Mouse (Mus musculus) hindbrain, embryonic 16.5 days (tissue): ENCODE measurements around the gene Cdkl4. TPM values are rescaled to one million over a fixed set of nuclear protein-coding genes. Genes with fewer than 3 reads are reported as not detected.

Experiments
- ATAC-seq: fragments of 200-750 bp; cut with Nextera tagmentation; 2 replicates; pipeline ENCODE4 v1.8.0; 2017; ENCODE audit warnings: moderate TSS enrichment, moderate library complexity
- H3K27ac ChIP-seq: fragments of 300-500 bp; sonication (generic); 2 replicates; pipeline ENCODE4 v1.5.1; 2014; ENCODE audit warnings: low read depth, mild to moderate bottlenecking, control low read depth, low read length, moderate library complexity
- H3K27me3 ChIP-seq: fragments of 300-500 bp; sonication (generic); replicated peaks from 2 replicates; pipeline ENCODE4 v1.6.1; 2014; ENCODE audit warnings: low read length; ENCODE audit not compliant: control insufficient read depth, insufficient read depth
- H3K36me3 ChIP-seq: fragments of 300-500 bp; sonication (generic); 2 replicates; pipeline ENCODE4 v1.6.1; 2014; ENCODE audit warnings: mild to moderate bottlenecking, low read length, moderate library complexity, mixed read lengths; ENCODE audit not compliant: control insufficient read depth, insufficient read depth
- H3K4me1 ChIP-seq: fragments of 300-500 bp; sonication (generic); 2 replicates; pipeline ENCODE4 v1.6.1; 2014; ENCODE audit warnings: low read depth, low read length; ENCODE audit not compliant: control insufficient read depth, insufficient read depth
- H3K4me2 ChIP-seq: fragments of 300-500 bp; sonication (generic); 2 replicates; pipeline ENCODE4 v1.6.1; 2014; ENCODE audit warnings: mild to moderate bottlenecking, low read length, control low read depth, moderate library complexity
- H3K4me3 ChIP-seq: fragments of 300-500 bp; sonication (generic); 2 replicates; pipeline ENCODE4 v1.5.1; 2014; ENCODE audit warnings: mild to moderate bottlenecking, low read length, control low read depth, moderate library complexity
- H3K9ac ChIP-seq: fragments of 300-500 bp; sonication (generic); 2 replicates; pipeline ENCODE4 v1.6.1; 2014; ENCODE audit warnings: low read depth, mild to moderate bottlenecking, control low read depth, low read length, moderate library complexity
- H3K9me3 ChIP-seq: fragments of 300-500 bp; sonication (generic); 2 replicates; pipeline ENCODE4 v1.6.1; 2014; ENCODE audit warnings: mild to moderate bottlenecking, low read length, moderate library complexity; ENCODE audit not compliant: control insufficient read depth
- WGBS: fragments of 180-500 bp; shearing (Covaris S2); extraction: QIAGEN DNeasy Blood & Tissue Kit; methylation state at CpG from one replicate; pipeline ENCODE4 v1.1.7; 2014; 5-methylcytosine and 5-hydroxymethylcytosine counted together
- polyA plus RNA-seq: library from polyadenylated mRNA; unstranded; fragments of >200 nt; fragmentation: Nextera tagmentation; extraction: Ambion mirVana; gene quantifications from 2 replicates; pipeline ENCODE4 v1.2.1, GENCODE M21; 2015

The Cdkl4 gene
- polyA plus RNA-seq, 1 experiment from 2014 or later, result 7.9 TPM

- peaks cover 7% of the 10 kb centered on the region for H3K4me1 ChIP-seq
- H3K4me3 ChIP-seq, result no peak overlapping the region
- H3K4me2 ChIP-seq, result no peak overlapping the region
- 91% methylated on average over 5 of the region's 5 CpGs for WGBS
- no peaks in the 10 kb centered on the region for H3K9me3 ChIP-seq
- no peaks in the 10 kb centered on the region for H3K36me3 ChIP-seq
- no peak overlapping the region for H3K27ac ChIP-seq
- H3K27me3 ChIP-seq, result no peaks in the 10 kb centered on the region
- no peak overlapping the region for H3K9ac ChIP-seq
- no peak for ATAC-seq
These were observed 92.5 kb downstream of the Cdkl4 start for GRCm38 (mm10) chr17:80485160-80485559.

- WGBS, result 23% methylated on average over 7 of the region's 7 CpGs
These were observed 96.8 kb downstream of the Cdkl4 start for GRCm38 (mm10) chr17:80480855-80481224.

GRCm38 (mm10) chr17:80480031-80480854 is 97.4 kb downstream of the Cdkl4 start, which contains the start of gene Sos1:
Sos1 (minus strand) TSS chr17:80480453.
- H3K9me3 ChIP-seq, result no peaks in the 10 kb centered on the region
- 0% methylated on average over 65 of the region's 90 CpGs for WGBS
- peak within 1 kb of the TSS; percentile 97 for H3K27ac ChIP-seq
- peak; percentile 86 for ATAC-seq
- peaks cover 16% of the 10 kb centered on the region for H3K4me1 ChIP-seq
- peak within 1 kb of the TSS; percentile 97 for H3K4me3 ChIP-seq
- no peaks in the 10 kb centered on the region for H3K27me3 ChIP-seq
- H3K9ac ChIP-seq, result peak within 1 kb of the TSS; percentile 98
- H3K36me3 ChIP-seq, result no peaks in the 10 kb centered on the region
- peak within 1 kb of the TSS; percentile 72 for H3K4me2 ChIP-seq

More at GRCm38 (mm10) chr17:80480855-80481224, 96.8 kb downstream of the Cdkl4 start:
- H3K4me1 ChIP-seq, result peaks cover 16% of the 10 kb centered on the region
- H3K9me3 ChIP-seq, result no peaks in the 10 kb centered on the region
- H3K36me3 ChIP-seq, result no peaks in the 10 kb centered on the region
- H3K27me3 ChIP-seq, result no peaks in the 10 kb centered on the region
- peak overlapping the region; percentile 97 for H3K4me3 ChIP-seq
- peak overlapping the region; percentile 97 for H3K27ac ChIP-seq
- H3K4me2 ChIP-seq, result peak overlapping the region; percentile 72
- no peak for ATAC-seq
- H3K9ac ChIP-seq, result peak overlapping the region; percentile 98

GRCm38 (mm10) chr17:80479295-80480030 is 98.2 kb downstream of the Cdkl4 start:
- H3K27me3 ChIP-seq, result no peaks in the 10 kb centered on the region
- H3K36me3 ChIP-seq, result no peaks in the 10 kb centered on the region
- H3K9ac ChIP-seq, result peak overlapping the region; percentile 98
- H3K9me3 ChIP-seq, result no peaks in the 10 kb centered on the region
- H3K4me1 ChIP-seq, result peaks cover 16% of the 10 kb centered on the region
- ATAC-seq, result peak; percentile 35
- peak overlapping the region; percentile 97 for H3K27ac ChIP-seq
- H3K4me2 ChIP-seq, result peak overlapping the region; percentile 72
- peak overlapping the region; percentile 97 for H3K4me3 ChIP-seq
- under 1% methylated on average over 65 of the region's 71 CpGs for WGBS

DNA sequence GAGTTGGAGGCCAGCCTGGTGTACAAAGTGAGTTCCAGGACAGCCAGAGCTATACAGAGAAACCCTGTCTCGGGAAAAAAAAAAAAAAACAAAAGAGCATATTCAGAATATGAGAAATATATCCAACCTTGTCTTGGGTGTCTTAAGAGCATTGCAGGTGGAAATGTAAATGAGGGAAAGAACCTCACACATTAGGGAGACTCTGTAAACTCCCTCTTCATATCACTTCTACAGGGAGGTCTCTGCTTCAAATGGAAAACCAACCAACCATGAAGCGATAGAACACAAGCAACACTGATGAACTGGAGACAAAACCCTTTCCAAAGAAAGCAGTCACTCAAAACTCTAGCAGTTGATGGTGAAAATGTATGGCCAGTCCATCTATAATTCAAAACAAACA is 99.9 kb downstream of the Cdkl4 start:
- no peak overlapping the region for H3K4me2 ChIP-seq
- WGBS, result 76% methylated on average over 2 of the region's 2 CpGs
- no peak overlapping the region for H3K4me3 ChIP-seq
- no peaks in the 10 kb centered on the region for H3K27me3 ChIP-seq
- ATAC-seq, result no peak
- H3K9ac ChIP-seq, result no peak overlapping the region
- peaks cover 13% of the 10 kb centered on the region for H3K4me1 ChIP-seq
- no peaks in the 10 kb centered on the region for H3K36me3 ChIP-seq
- no peaks in the 10 kb centered on the region for H3K9me3 ChIP-seq
- no peak overlapping the region for H3K27ac ChIP-seq

DNA sequence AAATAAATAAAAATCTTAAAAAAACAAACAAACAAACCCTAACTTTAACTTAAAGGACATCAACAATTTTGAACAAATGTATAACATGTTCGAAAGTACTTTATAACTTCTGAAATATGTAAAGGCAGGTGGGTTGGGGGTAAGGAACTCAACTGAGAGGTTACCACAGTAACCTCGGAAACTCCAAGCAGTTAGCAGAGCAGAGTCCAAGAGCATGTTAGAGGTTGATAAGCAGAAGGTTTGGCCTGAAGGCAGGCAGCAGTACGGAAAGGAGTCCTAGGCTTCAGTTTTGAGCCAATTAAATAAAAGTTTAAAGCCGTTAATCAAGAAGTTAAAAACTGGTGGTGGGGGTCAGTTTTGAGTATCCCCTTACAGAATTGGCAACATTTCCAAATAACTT is 101.1 kb downstream of the Cdkl4 start:
- Histone ChIP-seq H3K9ac (no peak overlapping the region), H3K4me2 (no peak overlapping the region), H3K36me3 (no peaks in the 10 kb centered on the region), H3K4me3 (no peak overlapping the region), H3K27ac (no peak overlapping the region), H3K27me3 (no peaks in the 10 kb centered on the region), H3K4me1 (peaks cover 13% of the 10 kb centered on the region), H3K9me3 (no peaks in the 10 kb centered on the region)
- WGBS, result 92% methylated on average over 4 of the region's 4 CpGs
- ATAC-seq, result no peak

Other genes with a start within 250 kb of the Cdkl4 start
- 1.3 and 2.5 TPM in 2 replicates for gene Gm10190, start 204.3 kb downstream of the Cdkl4 start, polyA plus RNA-seq
- 6.1 and 6.5 TPM in 2 replicates for gene Sos1, start 97.4 kb downstream of the Cdkl4 start, polyA plus RNA-seq
- gene Map4k3, start 150.7 kb upstream of the Cdkl4 start, polyA plus RNA-seq, result 17.7 and 19.4 TPM in 2 replicates